Mouse (Mus musculus): Measurements from ENCODE around the gene Arhgap27.

GRCm38 (mm10) chr11:103294772-103295171 lies 68.7 kb downstream of the Arhgap27 start:
- TF ChIP-seq CTCF (IDR thresholded peaks at IDR 0.05; ENCODE audit: borderline replicate concordance, insufficient read depth, low read length) (no peak), POLR2A (IDR thresholded peaks at IDR 0.05; ENCODE audit: low read depth, low read length) (no peak)

Data from embryonic fibroblast, embryonic 13.5 days (primary cell).